Mouse (Mus musculus): ENCODE measurements around the gene Rcn1. TPM values are rescaled to one million over a fixed set of nuclear protein-coding genes. Genes with fewer than 3 reads are reported as not detected.

The Rcn1 gene
- polyA plus RNA-seq, 1 experiment from 2014 or later: 111 TPM

DNA sequence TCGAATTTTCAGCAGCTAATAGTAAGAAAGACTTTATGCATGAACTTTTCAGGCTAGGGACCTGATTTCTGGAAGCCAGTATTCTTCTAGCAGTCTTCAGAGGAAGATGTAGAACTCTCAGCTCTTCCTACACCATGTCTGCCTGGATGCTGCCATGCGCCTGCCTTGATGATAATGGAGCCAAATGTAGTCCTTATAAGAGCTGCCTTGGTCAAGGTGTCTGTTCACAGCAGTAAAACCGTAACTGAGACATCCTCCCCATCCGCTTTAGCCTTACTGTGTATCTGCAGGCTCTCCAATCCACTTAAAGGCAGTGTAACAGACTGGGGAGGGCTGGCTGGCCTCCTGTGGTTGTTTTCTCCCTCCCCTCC lies 7.7 kb downstream of the Rcn1 start:
- Histone ChIP-seq H3K27ac (no peak overlapping the region), H3K4me1 (no peaks in the 10 kb centered on the region), H3K36me3 (peaks cover 35% of the 10 kb centered on the region), H3K4me3 (no peak overlapping the region), H3K9ac (no peak overlapping the region), H3K27me3 (replicated peaks) (no peaks in the 10 kb centered on the region), H3K9me3 (no peaks in the 10 kb centered on the region), H3K4me2 (replicated peaks) (no peak overlapping the region)
- WGBS: 92% methylated on average over 4 of the region's 4 CpGs
- ATAC-seq (ENCODE audit: low FRiP score, low read depth): no peak

DNA sequence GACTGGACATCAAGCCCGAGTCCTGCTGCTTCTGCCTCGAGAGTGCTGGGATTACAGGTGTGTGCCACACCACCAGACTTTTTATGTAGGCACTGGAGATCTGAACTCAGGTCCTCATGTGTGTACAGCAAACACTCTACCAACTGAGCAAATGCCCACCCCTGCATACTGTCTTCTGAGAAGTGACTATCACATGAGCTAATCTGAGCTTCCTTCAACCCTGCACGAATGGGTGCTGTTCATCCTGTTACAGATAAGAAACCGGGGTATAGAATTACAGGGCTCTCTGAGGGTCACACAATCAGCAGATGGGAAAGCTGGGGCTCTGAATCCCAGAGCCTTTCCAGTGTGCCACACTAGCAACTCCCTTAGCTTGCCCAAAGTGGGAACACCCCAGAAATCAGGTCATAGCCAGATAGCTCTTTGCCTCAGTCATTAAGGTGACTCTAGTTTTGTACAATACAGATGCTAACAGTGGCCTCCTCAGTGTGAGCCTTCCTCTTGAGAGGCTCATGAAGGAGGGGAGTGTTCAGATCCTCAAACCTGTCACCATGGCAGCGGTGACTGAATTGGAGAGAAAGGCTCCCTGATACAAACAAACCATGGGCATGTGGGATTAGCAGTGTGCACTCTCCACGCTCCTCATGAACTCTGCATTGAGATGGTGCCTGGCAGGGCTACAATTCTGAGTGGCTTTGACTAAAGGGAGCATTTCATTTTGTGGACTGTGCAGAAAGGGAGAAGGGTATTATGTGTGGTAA lies 8.3 kb downstream of the Rcn1 start:
- WGBS: 88% methylated on average over 6 of the region's 6 CpGs
- H3K27ac ChIP-seq: no peak overlapping the region

DNA sequence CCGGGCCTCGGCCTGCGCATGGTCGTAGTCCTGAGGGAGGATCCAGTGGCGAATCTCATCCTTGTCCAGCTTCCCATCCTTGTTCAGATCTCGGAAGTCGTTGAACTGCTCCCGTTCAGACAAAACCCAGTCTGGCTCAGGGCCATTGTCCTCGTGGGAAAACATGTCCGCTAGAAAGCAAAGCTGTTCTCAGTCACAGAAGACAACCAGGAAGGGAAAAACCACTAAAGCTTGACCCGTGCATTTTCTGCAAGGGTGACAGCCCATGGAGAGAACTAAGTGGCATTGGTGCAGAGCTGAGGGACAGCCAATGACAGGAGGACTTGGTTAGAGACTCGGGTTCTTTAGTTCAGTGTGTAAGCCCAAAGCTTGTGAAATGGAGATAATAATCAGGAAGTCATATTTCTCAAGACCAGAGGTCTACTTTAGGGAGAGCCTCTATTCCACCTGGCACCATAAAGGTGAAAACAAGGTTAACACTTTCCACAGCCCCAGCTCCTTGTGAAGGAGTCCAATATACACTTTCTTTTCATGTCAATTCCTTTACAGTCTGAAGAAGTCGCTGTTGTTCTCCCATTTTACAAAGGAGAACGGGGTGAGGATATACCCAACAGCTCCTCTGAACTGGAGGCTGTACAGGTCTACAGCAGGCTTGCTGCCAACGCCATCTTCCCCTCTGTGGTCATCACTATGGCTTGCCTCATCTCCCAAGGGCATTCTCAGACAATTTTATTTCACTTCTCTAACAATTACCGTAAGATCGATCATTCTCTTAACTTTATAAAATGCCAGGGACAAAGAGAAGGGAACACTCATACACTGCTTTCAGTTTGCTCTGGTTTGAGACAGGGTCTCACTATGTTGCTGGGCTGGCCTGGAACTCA lies 9.9 kb downstream of the Rcn1 start:
- ATAC-seq (ENCODE audit: low FRiP score, low read depth): no peak
- WGBS: 91% methylated on average over 17 of the region's 17 CpGs
- Histone ChIP-seq H3K27ac (no peak overlapping the region), H3K4me1 (no peaks in the 10 kb centered on the region), H3K4me2 (replicated peaks) (no peak overlapping the region), H3K36me3 (peaks cover 50% of the 10 kb centered on the region), H3K9ac (no peak overlapping the region), H3K9me3 (no peaks in the 10 kb centered on the region), H3K4me3 (no peak overlapping the region), H3K27me3 (replicated peaks) (no peaks in the 10 kb centered on the region)

More for the DNA sequence above, 8.3 kb downstream of the Rcn1 start:
- Histone ChIP-seq H3K9ac (no peak overlapping the region), H3K4me2 (replicated peaks) (no peak overlapping the region), H3K27me3 (replicated peaks) (no peaks in the 10 kb centered on the region), H3K4me1 (no peaks in the 10 kb centered on the region), H3K4me3 (no peak overlapping the region), H3K9me3 (no peaks in the 10 kb centered on the region), H3K36me3 (peaks cover 40% of the 10 kb centered on the region)
- ATAC-seq (ENCODE audit: low FRiP score, low read depth): peak; percentile 44; the same call in 1 of the 2 replicates

DNA sequence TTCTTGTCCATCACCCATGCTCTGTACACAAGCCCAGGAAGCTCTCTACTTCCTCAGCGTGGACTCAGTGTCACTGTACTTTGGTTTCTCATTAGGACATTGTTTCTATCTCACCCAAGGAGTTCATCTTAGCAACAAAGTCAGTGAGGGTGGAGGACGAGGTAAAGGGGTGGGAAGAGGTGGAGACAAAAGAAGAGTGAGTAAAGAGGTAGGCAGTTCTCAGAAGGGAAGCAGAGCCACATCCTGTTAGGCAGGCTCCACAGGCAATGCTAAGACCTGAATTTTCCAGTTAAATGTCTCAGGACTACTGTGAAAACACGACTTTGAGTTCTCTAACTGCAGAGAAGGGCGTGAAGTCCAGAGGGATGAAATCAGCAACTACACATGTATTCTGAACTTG lies 12.7 kb downstream of the Rcn1 start:
- H3K4me3 ChIP-seq: no peak overlapping the region
- H3K27me3 ChIP-seq (replicated peaks): no peaks in the 10 kb centered on the region
- peaks cover 39% of the 10 kb centered on the region for H3K36me3 ChIP-seq
- H3K4me2 ChIP-seq (replicated peaks): no peak overlapping the region
- H3K4me1 ChIP-seq: no peaks in the 10 kb centered on the region
- whole genome bisulfite sequencing: 89% methylated on average over 4 of the region's 4 CpGs
- ATAC-seq (ENCODE audit: low FRiP score, low read depth): no peak
- H3K27ac ChIP-seq: no peak overlapping the region
- no peaks in the 10 kb centered on the region for H3K9me3 ChIP-seq
- no peak overlapping the region for H3K9ac ChIP-seq

DNA sequence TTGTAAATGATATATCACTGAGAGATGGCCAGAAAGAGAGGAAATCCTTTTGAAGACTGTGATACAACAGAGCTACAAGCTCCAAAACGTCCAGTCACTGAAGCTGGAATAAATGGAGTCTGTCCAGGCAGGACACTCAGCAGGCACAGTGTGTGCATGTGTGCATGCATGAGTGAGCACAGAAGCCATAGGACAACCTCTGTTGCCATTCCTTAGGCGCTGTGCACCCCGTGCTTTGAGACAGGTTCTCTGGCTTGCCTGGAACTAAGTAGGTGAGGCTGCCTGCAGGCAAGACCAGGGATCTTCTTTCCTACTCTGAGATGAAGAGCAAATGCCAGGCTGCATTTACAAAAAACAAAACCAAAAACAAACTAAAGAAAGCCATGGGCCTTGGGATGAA lies 14.1 kb downstream of the Rcn1 start:
- Histone ChIP-seq H3K4me3 (no peak overlapping the region), H3K4me2 (replicated peaks) (no peak overlapping the region), H3K27me3 (replicated peaks) (no peaks in the 10 kb centered on the region), H3K27ac (no peak overlapping the region), H3K36me3 (peaks cover 32% of the 10 kb centered on the region), H3K9me3 (no peaks in the 10 kb centered on the region), H3K4me1 (no peaks in the 10 kb centered on the region), H3K9ac (no peak overlapping the region)
- ATAC-seq (ENCODE audit: low FRiP score, low read depth): no peak
- 80% methylated on average over 3 of the region's 3 CpGs for WGBS

DNA sequence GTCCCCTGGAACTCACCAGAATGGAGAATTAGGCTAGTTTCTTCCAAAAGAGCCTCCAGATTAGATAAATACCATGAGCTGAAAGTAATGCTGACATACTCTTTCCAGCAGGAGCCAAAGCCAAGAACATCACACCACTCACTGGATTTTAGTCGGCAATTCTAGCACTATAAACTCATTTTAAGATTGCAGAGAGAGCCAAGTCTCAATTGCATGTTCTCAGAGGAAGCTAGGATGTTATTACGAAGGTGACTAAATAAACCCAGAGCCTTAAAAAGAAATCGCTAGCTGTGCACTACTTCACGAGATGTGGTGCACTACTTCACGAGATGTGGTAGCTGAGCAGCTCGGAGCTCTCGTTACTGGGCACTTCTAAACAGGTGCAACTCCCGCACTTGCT lies 16.1 kb downstream of the Rcn1 start:
- Histone ChIP-seq H3K36me3 (peaks cover 23% of the 10 kb centered on the region), H3K4me2 (replicated peaks) (no peak overlapping the region), H3K9me3 (no peaks in the 10 kb centered on the region), H3K4me3 (no peak overlapping the region), H3K27me3 (replicated peaks) (no peaks in the 10 kb centered on the region), H3K27ac (no peak overlapping the region), H3K9ac (no peak overlapping the region), H3K4me1 (no peaks in the 10 kb centered on the region)
- 92% methylated on average over 8 of the region's 8 CpGs for WGBS
- ATAC-seq (ENCODE audit: low FRiP score, low read depth): no peak

DNA sequence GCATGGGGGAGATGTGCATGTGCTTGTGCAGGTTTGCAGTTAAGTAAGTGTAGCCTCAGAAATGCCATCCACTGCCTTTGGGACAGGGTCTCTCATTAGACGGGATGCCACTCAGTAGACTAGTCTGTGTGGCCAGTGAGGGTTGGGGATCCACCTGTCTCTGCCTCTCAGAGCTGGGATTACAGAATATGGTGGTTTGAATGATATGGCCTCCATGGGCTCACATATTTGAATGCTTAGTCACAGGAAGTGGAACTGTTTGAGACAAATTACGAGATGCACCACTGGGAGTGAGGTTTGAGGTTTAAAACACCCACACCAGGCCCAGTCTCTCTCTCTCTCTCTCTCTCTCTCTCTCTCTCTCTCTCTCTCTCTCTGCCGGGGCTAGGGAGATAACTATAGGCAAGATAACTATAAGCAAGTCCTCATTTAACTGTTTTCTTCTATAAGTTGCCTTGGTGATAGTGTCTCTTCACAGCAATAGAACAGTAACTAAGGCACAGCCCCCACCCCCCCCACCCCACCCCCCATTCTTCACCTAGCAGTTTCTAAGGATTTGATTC lies 18.3 kb downstream of the Rcn1 start:
- 86% methylated on average over 3 of the region's 3 CpGs for WGBS

DNA sequence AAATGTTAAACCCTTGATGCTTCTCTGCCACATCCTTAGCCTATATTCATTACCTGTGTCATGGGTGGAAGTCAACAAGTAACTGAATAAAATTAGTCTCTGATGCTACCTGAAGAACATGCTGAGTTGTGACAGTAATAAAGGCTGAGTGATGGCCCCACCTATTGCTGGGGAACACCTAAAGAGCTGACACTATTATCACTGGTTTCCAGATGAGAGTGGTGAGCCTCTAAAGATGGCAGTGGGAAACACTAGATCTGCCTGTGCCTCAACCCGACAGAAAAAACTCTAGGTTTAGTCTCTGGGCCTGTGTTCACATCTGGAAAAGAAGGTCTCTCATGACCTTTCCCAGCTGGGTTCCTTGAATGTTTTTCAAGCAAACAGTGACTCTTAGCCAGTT lies 19.4 kb downstream of the Rcn1 start:
- Histone ChIP-seq H3K27me3 (replicated peaks) (no peaks in the 10 kb centered on the region), H3K4me3 (no peak overlapping the region), H3K9ac (no peak overlapping the region), H3K9me3 (no peaks in the 10 kb centered on the region), H3K27ac (no peak overlapping the region), H3K36me3 (no peaks in the 10 kb centered on the region), H3K4me2 (replicated peaks) (no peak overlapping the region), H3K4me1 (no peaks in the 10 kb centered on the region)
- no peak for ATAC-seq (ENCODE audit: low FRiP score, low read depth)
- 63% methylated on average over 1 of the region's 1 CpGs for WGBS

More for the DNA sequence above, 18.3 kb downstream of the Rcn1 start:
- H3K4me2 ChIP-seq (replicated peaks): no peak overlapping the region
- H3K4me3 ChIP-seq: no peak overlapping the region
- peaks cover 9% of the 10 kb centered on the region; the same call in 1 of the 2 replicates for H3K36me3 ChIP-seq
- no peaks in the 10 kb centered on the region for H3K4me1 ChIP-seq
- no peaks in the 10 kb centered on the region for H3K27me3 ChIP-seq (replicated peaks)
- H3K27ac ChIP-seq: no peak overlapping the region
- no peaks in the 10 kb centered on the region for H3K9me3 ChIP-seq
- H3K9ac ChIP-seq: no peak overlapping the region
- no peak for ATAC-seq (ENCODE audit: low FRiP score, low read depth)

DNA sequence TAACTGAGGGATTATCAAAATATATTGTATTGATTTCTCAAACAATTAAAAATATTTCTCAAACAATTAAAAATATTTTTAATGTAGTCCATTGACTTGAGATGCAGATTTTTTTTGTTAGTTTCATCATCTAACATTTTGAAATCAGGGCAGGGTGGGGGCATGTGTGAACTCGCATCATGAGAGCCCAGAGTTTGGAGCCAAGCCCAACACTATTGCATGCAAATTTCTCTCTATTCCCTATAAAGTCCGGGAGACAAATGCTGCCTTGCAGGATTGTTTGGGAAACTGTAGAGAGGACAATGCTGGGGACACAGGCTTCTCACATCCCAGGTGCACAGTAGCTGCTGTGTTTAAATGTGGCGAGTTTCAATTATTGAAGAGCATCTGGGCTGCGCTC lies 23.4 kb downstream of the Rcn1 start:
- Histone ChIP-seq H3K27ac (no peak overlapping the region), H3K9me3 (no peaks in the 10 kb centered on the region), H3K9ac (no peak overlapping the region), H3K4me1 (peaks cover 3% of the 10 kb centered on the region), H3K4me2 (replicated peaks) (no peak overlapping the region), H3K4me3 (no peak overlapping the region), H3K36me3 (no peaks in the 10 kb centered on the region), H3K27me3 (replicated peaks) (no peaks in the 10 kb centered on the region)
- 83% methylated on average over 4 of the region's 4 CpGs for WGBS
- ATAC-seq (ENCODE audit: low FRiP score, low read depth): no peak

DNA sequence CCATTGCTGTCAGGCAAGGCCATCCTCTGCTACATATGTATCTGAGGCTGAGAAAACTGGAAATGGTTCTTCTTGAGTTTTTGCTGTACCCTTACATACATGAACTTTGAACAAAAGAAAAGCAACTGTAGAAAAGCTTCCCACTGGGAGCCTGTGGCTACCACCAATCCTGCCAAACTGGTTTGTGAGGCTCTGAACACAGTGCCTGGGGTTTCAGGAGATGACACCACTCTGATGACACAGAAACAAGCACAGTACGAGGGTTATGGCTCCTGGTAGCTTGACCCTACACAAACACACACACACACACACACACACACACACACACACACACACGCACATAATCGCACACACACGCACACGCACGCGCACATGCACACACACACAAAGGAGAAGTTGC lies 23.9 kb downstream of the Rcn1 start:
- Histone ChIP-seq H3K4me2 (replicated peaks) (no peak overlapping the region), H3K36me3 (no peaks in the 10 kb centered on the region), H3K4me3 (no peak overlapping the region), H3K27me3 (replicated peaks) (no peaks in the 10 kb centered on the region), H3K9ac (no peak overlapping the region), H3K4me1 (peaks cover 6% of the 10 kb centered on the region), H3K27ac (no peak overlapping the region), H3K9me3 (no peaks in the 10 kb centered on the region)
- ATAC-seq (ENCODE audit: low FRiP score, low read depth): no peak
- 91% methylated on average over 7 of the region's 7 CpGs for WGBS

DNA sequence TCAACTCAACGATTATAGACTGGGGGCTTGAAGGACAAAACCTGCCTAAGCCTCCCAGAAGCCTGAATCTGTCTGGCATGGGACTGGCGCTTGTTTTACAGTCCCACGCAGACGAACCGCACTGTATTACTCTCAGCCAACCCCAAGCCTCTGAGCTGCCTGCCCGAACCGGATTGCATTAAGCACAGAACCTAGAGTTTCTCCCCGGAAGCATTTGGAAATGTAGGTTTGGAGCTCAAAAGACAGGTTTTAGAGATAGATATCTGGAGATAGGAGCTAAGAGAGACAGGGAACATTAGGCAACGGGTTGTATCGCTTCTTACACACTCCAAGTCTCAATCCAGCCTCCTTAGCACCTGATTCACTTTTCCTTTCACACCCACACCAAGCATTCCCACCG lies 25.5 kb downstream of the Rcn1 start:
- H3K4me3 ChIP-seq: no peak overlapping the region
- no peak for ATAC-seq (ENCODE audit: low FRiP score, low read depth)
- no peaks in the 10 kb centered on the region for H3K36me3 ChIP-seq
- 92% methylated on average over 11 of the region's 11 CpGs for WGBS
- no peak overlapping the region for H3K27ac ChIP-seq
- no peak overlapping the region for H3K9ac ChIP-seq
- no peaks in the 10 kb centered on the region for H3K9me3 ChIP-seq
- H3K4me2 ChIP-seq (replicated peaks): no peak overlapping the region
- H3K4me1 ChIP-seq: peaks cover 7% of the 10 kb centered on the region
- H3K27me3 ChIP-seq (replicated peaks): no peaks in the 10 kb centered on the region

DNA sequence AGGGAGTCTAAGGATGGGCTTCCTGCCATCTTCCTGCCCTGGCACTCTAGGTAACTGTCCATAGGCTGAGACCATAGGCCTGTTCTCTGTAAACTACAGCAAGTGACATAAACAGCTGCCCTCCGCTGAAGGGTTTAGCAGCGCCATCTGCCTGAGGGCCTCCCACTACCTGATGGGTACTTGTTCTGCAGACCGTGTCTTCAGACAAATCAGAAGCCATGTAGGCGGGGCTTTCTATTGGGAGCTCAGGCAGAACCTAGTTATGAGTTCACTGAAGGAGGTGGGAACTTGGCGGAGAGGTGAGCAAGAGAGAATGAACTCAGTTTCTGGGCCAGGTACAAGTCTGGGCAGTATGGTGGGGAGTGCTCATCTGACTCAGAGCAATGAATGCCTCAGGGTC lies 26.4 kb downstream of the Rcn1 start:
- Histone ChIP-seq H3K4me2 (replicated peaks) (no peak overlapping the region), H3K27me3 (replicated peaks) (no peaks in the 10 kb centered on the region), H3K4me3 (no peak overlapping the region), H3K9me3 (no peaks in the 10 kb centered on the region), H3K36me3 (no peaks in the 10 kb centered on the region), H3K27ac (no peak overlapping the region), H3K9ac (no peak overlapping the region), H3K4me1 (peaks cover 7% of the 10 kb centered on the region)
- 86% methylated on average over 5 of the region's 5 CpGs for WGBS
- ATAC-seq (ENCODE audit: low FRiP score, low read depth): no peak
